Mouse (Mus musculus) frontal cortex, adult 2 months (tissue): ENCODE results near the gene Gys1. TPM values are rescaled to one million over a fixed set of nuclear protein-coding genes. Genes with fewer than 3 reads are reported as not detected.

ENCODE experiments used
- polyA plus RNA-seq: library from polyadenylated mRNA; depleted of rRNA; stranded (reverse); fragments of >200 nt; gene quantifications from 2 replicates; pipeline ENCODE4 v1.2.3, GENCODE M21; 2012; rRNA removed

Gys1 gene
- polyA plus RNA-seq, 1 experiment = 20.9 TPM

Other genes starting within 250 kb of the Gys1 start
- 4.1 TPM in 2 replicates for gene Ccdc155, start 230.0 kb upstream of the Gys1 start, polyA plus RNA-seq
- gene Dkkl1, start 222.7 kb upstream of the Gys1 start, polyA plus RNA-seq = 29.5 and 29.9 TPM in 2 replicates
- 6.0 and 9.6 TPM in 2 replicates for gene Tead2, start 219.1 kb upstream of the Gys1 start, polyA plus RNA-seq
- gene Cd37, start 195.7 kb upstream of the Gys1 start, polyA plus RNA-seq = 10.3 and 11.2 TPM in 2 replicates
- 1.1 and 1.2 TPM in 2 replicates for gene Slc6a16, start 193.8 kb upstream of the Gys1 start, polyA plus RNA-seq
- 0.20 and 0.29 TPM in 2 replicates for gene Slc6a21, start 157.3 kb upstream of the Gys1 start, polyA plus RNA-seq
- 22.6 and 24.5 TPM in 2 replicates for gene Trpm4, start 101.1 kb upstream of the Gys1 start, polyA plus RNA-seq
- gene Hrc, start 99.6 kb upstream of the Gys1 start, polyA plus RNA-seq = 0.60 and 0.61 TPM in 2 replicates
- gene Ppfia3, start 67.8 kb upstream of the Gys1 start, polyA plus RNA-seq = 114 and 126 TPM in 2 replicates
- 241 and 267 TPM in 2 replicates for gene Lin7b, start 64.3 kb upstream of the Gys1 start, polyA plus RNA-seq
- 854 and 909 TPM in 2 replicates for gene Snrnp70, start 39.1 kb upstream of the Gys1 start, polyA plus RNA-seq
- 0.06 TPM in 1 of 2 replicates, not detected in the other for gene Kcna7, start 29.2 kb upstream of the Gys1 start, polyA plus RNA-seq
- 0.12 and 0.23 TPM in 2 replicates for gene Ntf5, start 21.1 kb upstream of the Gys1 start, polyA plus RNA-seq
- not detected in 2 replicates for gene Lhb, start 14.0 kb upstream of the Gys1 start, polyA plus RNA-seq
- gene Ruvbl2, start 3.3 kb downstream of the Gys1 start, polyA plus RNA-seq = 46.9 and 47.2 TPM in 2 replicates
- 647 and 719 TPM in 2 replicates for gene Ftl1, start 25.0 kb downstream of the Gys1 start, polyA plus RNA-seq
- gene Bax, start 32.1 kb downstream of the Gys1 start, polyA plus RNA-seq = 108 and 110 TPM in 2 replicates
- gene Tulp2, start 47.0 kb downstream of the Gys1 start, polyA plus RNA-seq = 0.12 and 0.17 TPM in 2 replicates
- gene Gm45808, start 52.0 kb downstream of the Gys1 start, polyA plus RNA-seq = 0.23 TPM in 1 of 2 replicates, not detected in the other
- gene Dhdh, start 54.0 kb downstream of the Gys1 start, polyA plus RNA-seq = 8.0 and 8.8 TPM in 2 replicates
- 88.5 and 103 TPM in 2 replicates for gene Nucb1, start 75.6 kb downstream of the Gys1 start, polyA plus RNA-seq
- 19.9 and 20.3 TPM in 2 replicates for gene Ppp1r15a, start 91.4 kb downstream of the Gys1 start, polyA plus RNA-seq
- gene Plekha4, start 91.5 kb downstream of the Gys1 start, polyA plus RNA-seq = 5.4 and 8.5 TPM in 2 replicates
- gene Hsd17b14, start 120.0 kb downstream of the Gys1 start, polyA plus RNA-seq = 0.34 and 0.53 TPM in 2 replicates
- 22.6 and 23.2 TPM in 2 replicates for gene Bcat2, start 135.3 kb downstream of the Gys1 start, polyA plus RNA-seq
- gene Fgf21, start 180.6 kb downstream of the Gys1 start, polyA plus RNA-seq = not detected in 2 replicates
- 0.08 TPM in 2 replicates for gene Fut1, start 182.4 kb downstream of the Gys1 start, polyA plus RNA-seq
- gene Izumo1, start 187.0 kb downstream of the Gys1 start, polyA plus RNA-seq = 0.08 and 0.10 TPM in 2 replicates
- gene Rasip1, start 192.6 kb downstream of the Gys1 start, polyA plus RNA-seq = 7.2 and 7.3 TPM in 2 replicates
- 5.9 and 6.6 TPM in 2 replicates for gene Mamstr, start 205.1 kb downstream of the Gys1 start, polyA plus RNA-seq
- gene Fut2, start 231.6 kb downstream of the Gys1 start, polyA plus RNA-seq = 0.13 and 0.16 TPM in 2 replicates
- 1.7 and 4.7 TPM in 2 replicates for gene Ntn5, start 249.2 kb downstream of the Gys1 start, polyA plus RNA-seq